Mouse (Mus musculus): Measurements from ENCODE around the gene Trappc12.

The Trappc12 gene

GRCm38 (mm10) chr12:28750021-28750633 lies at the start of gene Trappc12:
Trappc12 (minus strand) TSS chr12:28750472.
- DNase-seq (ENCODE audit: low spot score) = peak; percentile 79

GRCm38 (mm10) chr12:28799798-28800411 lies 49.6 kb upstream of the Trappc12 start:
- DNase-seq (ENCODE audit: low spot score) = no peak

- DNase-seq (ENCODE audit: low spot score) = no peak
These were observed 46.7 kb upstream of the Trappc12 start for GRCm38 (mm10) chr12:28796881-28797420.

- no peak for DNase-seq (ENCODE audit: low spot score)
These were observed 44.8 kb upstream of the Trappc12 start for GRCm38 (mm10) chr12:28795041-28795440.

- no peak for DNase-seq (ENCODE audit: low spot score)
These were observed 43.4 kb upstream of the Trappc12 start for GRCm38 (mm10) chr12:28793715-28794114.

- DNase-seq (ENCODE audit: low spot score) = no peak
These were observed 42.3 kb upstream of the Trappc12 start for GRCm38 (mm10) chr12:28792613-28793012.

GRCm38 (mm10) chr12:28786310-28786709 lies 36.0 kb upstream of the Trappc12 start:
- DNase-seq (ENCODE audit: low spot score) = no peak

GRCm38 (mm10) chr12:28785299-28785698 lies 35.0 kb upstream of the Trappc12 start:
- DNase-seq (ENCODE audit: low spot score) = no peak

GRCm38 (mm10) chr12:28784864-28785263 lies 34.6 kb upstream of the Trappc12 start:
- no peak for DNase-seq (ENCODE audit: low spot score)

GRCm38 (mm10) chr12:28784355-28784754 lies 34.1 kb upstream of the Trappc12 start:
- DNase-seq (ENCODE audit: low spot score) = no peak

- no peak for DNase-seq (ENCODE audit: low spot score)
These were observed 32.4 kb upstream of the Trappc12 start for GRCm38 (mm10) chr12:28782637-28783036.

GRCm38 (mm10) chr12:28780180-28780579 lies 29.9 kb upstream of the Trappc12 start:
- DNase-seq (ENCODE audit: low spot score) = no peak

GRCm38 (mm10) chr12:28775627-28776026 lies 25.4 kb upstream of the Trappc12 start:
- no peak for DNase-seq (ENCODE audit: low spot score)

GRCm38 (mm10) chr12:28775120-28775519 lies 24.8 kb upstream of the Trappc12 start:
- no peak for DNase-seq (ENCODE audit: low spot score)

- no peak for DNase-seq (ENCODE audit: low spot score)
These were observed 23.5 kb upstream of the Trappc12 start for GRCm38 (mm10) chr12:28773815-28774214.

- no peak for DNase-seq (ENCODE audit: low spot score)
These were observed 19.7 kb upstream of the Trappc12 start for GRCm38 (mm10) chr12:28769953-28770352.

GRCm38 (mm10) chr12:28756019-28756418 lies 5.7 kb upstream of the Trappc12 start:
- no peak for DNase-seq (ENCODE audit: low spot score)

- peak; percentile 88 for DNase-seq (ENCODE audit: low spot score)
These were observed 1.4 kb upstream of the Trappc12 start, which contains the start of gene Eipr1 for GRCm38 (mm10) chr12:28751508-28752263. Eipr1 (plus strand) TSS chr12:28751803.

GRCm38 (mm10) chr12:28750876-28751275 lies 604 bp upstream of the Trappc12 start:
- no peak for DNase-seq (ENCODE audit: low spot score)

GRCm38 (mm10) chr12:28743328-28743727 lies 6.9 kb downstream of the Trappc12 start:
- no peak for DNase-seq (ENCODE audit: low spot score)

GRCm38 (mm10) chr12:28735293-28735692 lies 15.0 kb downstream of the Trappc12 start:
- no peak for DNase-seq (ENCODE audit: low spot score)

GRCm38 (mm10) chr12:28734271-28734670 lies 16.0 kb downstream of the Trappc12 start:
- no peak for DNase-seq (ENCODE audit: low spot score)
